Mouse (Mus musculus) hindbrain, embryonic 12.5 days (tissue): ENCODE results near the gene Mrpl55. TPM values are rescaled to one million over a fixed set of nuclear protein-coding genes. Genes with fewer than 3 reads are reported as not detected.
A peak's percentile ranks its signal among the peaks of the same experiment; 100 is the strongest.
"Not testable (repeated sequence)": the region's sequence is repeated elsewhere in the genome, so short reads cannot be mapped to it uniquely, and the experiment has no call there.

Experiments used
- ATAC-seq: fragments of 200-750 bp; cut with Nextera tagmentation; 2 replicates; pipeline ENCODE4 v1.8.0; 2017; ENCODE audit warnings: moderate TSS enrichment; ENCODE audit not compliant: low FRiP score
- H3K27ac ChIP-seq: fragments of 300-500 bp; sonication (generic); 2 replicates; pipeline ENCODE4 v1.5.1; 2016; ENCODE audit warnings: mild to moderate bottlenecking
- H3K27me3 ChIP-seq: fragments of 300-500 bp; sonication (generic); 2 replicates; pipeline ENCODE4 v1.6.1; 2016; ENCODE audit warnings: mild to moderate bottlenecking
- H3K36me3 ChIP-seq: fragments of 300-500 bp; sonication (generic); 2 replicates; pipeline ENCODE4 v1.6.1; 2016; ENCODE audit warnings: mild to moderate bottlenecking
- H3K4me1 ChIP-seq: fragments of 300-500 bp; sonication (generic); 2 replicates; pipeline ENCODE4 v1.6.1; 2016
- H3K4me2 ChIP-seq: fragments of 300-500 bp; sonication (generic); replicated peaks from 2 replicates; pipeline ENCODE4 v1.6.1; 2016; ENCODE audit warnings: mild to moderate bottlenecking
- H3K4me3 ChIP-seq: fragments of 300-500 bp; sonication (generic); 2 replicates; pipeline ENCODE4 v1.5.1; 2016; ENCODE audit warnings: mild to moderate bottlenecking
- H3K9ac ChIP-seq: fragments of 300-500 bp; sonication (generic); 2 replicates; pipeline ENCODE4 v1.6.1; 2016; ENCODE audit warnings: mild to moderate bottlenecking, moderate library complexity
- H3K9me3 ChIP-seq: fragments of 300-500 bp; sonication (generic); replicated peaks from 2 replicates; pipeline ENCODE4 v1.6.1; 2016; ENCODE audit warnings: mild to moderate bottlenecking
- WGBS: fragments of 180-500 bp; shearing (Covaris S2); methylation state at CpG from one replicate; pipeline ENCODE4 v1.1.7; 2016; 5-methylcytosine and 5-hydroxymethylcytosine counted together
- polyA plus RNA-seq: library from polyadenylated mRNA; unstranded; fragments of >200 nt; fragmentation: Nextera tagmentation; extraction: Ambion mirVana; gene quantifications from 2 replicates; pipeline ENCODE4 v1.2.1, GENCODE M21; 2016

Gene Mrpl55
- polyA plus RNA-seq, 1 experiment from 2014 or later: 84.6 TPM

- no peaks in the 10 kb centered on the region for H3K27me3 ChIP-seq
- WGBS: 1% methylated on average over 65 of the region's 67 CpGs
- H3K9me3 ChIP-seq: no peaks in the 10 kb centered on the region
- peak; percentile 85 for ATAC-seq
- H3K4me1 ChIP-seq: peaks cover 26% of the 10 kb centered on the region
- peak within 1 kb of the TSS; percentile 92 for H3K27ac ChIP-seq
- H3K4me2 ChIP-seq: peak within 1 kb of the TSS; percentile 87
- peak within 1 kb of the TSS; percentile 89 for H3K4me3 ChIP-seq
- peak within 1 kb of the TSS; percentile 85 for H3K9ac ChIP-seq
- H3K36me3 ChIP-seq: peaks cover 58% of the 10 kb centered on the region
These were observed 6.0 kb downstream of the Mrpl55 start, which contains the start of gene 2310033P09Rik for GRCm38 (mm10) chr11:59208153-59208831. Gene 2310033P09Rik, plus strand, starts transcription at chr11:59208321.

GRCm38 (mm10) chr11:59209003-59209441 lies 6.7 kb downstream of the Mrpl55 start:
- Histone ChIP-seq H3K27me3 (no peaks in the 10 kb centered on the region), H3K9me3 (no peaks in the 10 kb centered on the region), H3K4me2 (peak overlapping the region; percentile 87), H3K36me3 (peaks cover 58% of the 10 kb centered on the region), H3K4me1 (peaks cover 26% of the 10 kb centered on the region), H3K9ac (peak overlapping the region; percentile 85), H3K27ac (peak overlapping the region; percentile 92), H3K4me3 (peak overlapping the region; percentile 89)
- 12% methylated on average over 18 of the region's 18 CpGs for WGBS
- peak; percentile 48 for ATAC-seq

DNA sequence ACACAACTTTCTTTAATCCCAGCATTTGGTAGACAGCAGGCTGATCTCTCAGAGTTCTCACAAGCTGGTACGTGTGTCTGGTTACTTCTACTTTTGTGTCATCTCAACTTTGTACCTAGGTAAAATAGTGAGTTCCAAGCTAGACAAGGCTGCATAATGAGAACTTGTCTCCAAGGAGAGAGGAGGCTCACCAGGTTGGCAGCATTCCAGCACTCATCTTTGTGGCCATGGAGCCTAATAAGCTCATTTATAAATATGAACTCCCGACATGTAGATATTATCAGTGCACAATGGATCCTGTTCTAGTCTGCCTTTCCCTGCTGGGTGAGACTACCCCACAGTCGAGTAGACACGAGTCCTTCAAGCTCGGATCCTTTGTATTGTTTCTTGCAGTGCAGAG lies 7.3 kb downstream of the Mrpl55 start:
- H3K36me3 ChIP-seq: peaks cover 53% of the 10 kb centered on the region
- peak overlapping the region; percentile 87 for H3K4me2 ChIP-seq
- no peaks in the 10 kb centered on the region for H3K27me3 ChIP-seq
- no peaks in the 10 kb centered on the region for H3K9me3 ChIP-seq
- H3K4me1 ChIP-seq: peaks cover 26% of the 10 kb centered on the region
- no peak overlapping the region for H3K9ac ChIP-seq
- no peak for ATAC-seq
- 70% methylated on average over 5 of the region's 5 CpGs for WGBS
- H3K4me3 ChIP-seq: peak overlapping the region; percentile 89; the same call in 1 of the 2 replicates
- peak overlapping the region; percentile 92; the same call in 1 of the 2 replicates for H3K27ac ChIP-seq

GRCm38 (mm10) chr11:59210020-59210419 lies 7.7 kb downstream of the Mrpl55 start:
- Histone ChIP-seq H3K4me2 (no peak overlapping the region), H3K4me1 (peaks cover 26% of the 10 kb centered on the region), H3K4me3 (no peak overlapping the region), H3K9ac (no peak overlapping the region), H3K36me3 (peaks cover 51% of the 10 kb centered on the region), H3K9me3 (no peaks in the 10 kb centered on the region), H3K27me3 (no peaks in the 10 kb centered on the region), H3K27ac (no peak overlapping the region)
- ATAC-seq: no peak
- 85% methylated on average over 4 of the region's 4 CpGs for WGBS

DNA sequence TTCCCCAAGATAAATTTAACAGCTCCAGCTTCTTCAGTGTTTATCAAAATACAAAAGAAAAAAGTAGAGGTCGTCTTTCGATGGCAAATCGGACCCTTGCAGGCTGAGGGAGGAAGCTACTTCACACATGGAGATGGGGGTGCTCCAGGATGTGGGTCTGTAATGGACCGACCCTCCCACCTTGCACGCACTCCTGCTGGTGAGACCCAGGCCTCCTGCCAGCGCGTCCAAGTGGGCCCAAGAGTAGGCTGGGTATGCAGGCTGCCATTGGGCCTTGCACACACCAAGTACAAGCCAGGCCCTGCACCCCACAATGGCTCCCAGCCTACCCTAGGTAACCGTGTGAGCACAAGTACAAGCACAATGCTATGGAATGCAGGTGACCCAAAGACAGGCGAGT lies 9.3 kb downstream of the Mrpl55 start:
- not testable (repeated sequence) for H3K9ac ChIP-seq, ATAC-seq, H3K4me3 ChIP-seq, H3K4me2 ChIP-seq, H3K9me3 ChIP-seq, H3K27me3 ChIP-seq, H3K27ac ChIP-seq
- peaks cover 35% of the 10 kb centered on the region for H3K36me3 ChIP-seq
- peaks cover 26% of the 10 kb centered on the region for H3K4me1 ChIP-seq
- 94% methylated on average over 9 of the region's 9 CpGs for WGBS

DNA sequence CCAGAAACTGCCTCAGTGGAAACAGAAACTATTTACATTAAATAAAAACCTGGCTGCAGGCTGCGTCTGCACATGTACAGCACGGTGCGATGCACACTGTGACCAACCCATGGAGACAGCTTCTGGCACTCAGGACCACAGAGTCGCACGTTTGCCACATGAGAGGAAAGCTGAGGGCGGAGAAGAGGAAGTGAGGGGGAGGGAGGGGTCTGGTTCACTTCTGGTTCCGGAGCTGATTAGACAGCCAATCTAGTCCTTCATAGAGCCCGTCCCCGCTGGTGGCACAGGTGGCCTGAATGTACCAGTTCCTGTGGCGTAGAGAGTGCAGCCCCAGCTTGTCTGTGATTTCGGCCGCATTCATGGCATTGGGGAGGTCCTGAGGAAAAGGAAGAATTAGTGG lies 10.0 kb downstream of the Mrpl55 start:
- H3K9ac ChIP-seq, H3K4me2 ChIP-seq, H3K9me3 ChIP-seq, H3K27ac ChIP-seq, ATAC-seq, H3K4me3 ChIP-seq, H3K27me3 ChIP-seq: not testable (repeated sequence)
- WGBS: 85% methylated on average over 12 of the region's 12 CpGs
- Histone ChIP-seq H3K36me3 (peaks cover 32% of the 10 kb centered on the region), H3K4me1 (peaks cover 26% of the 10 kb centered on the region)

GRCm38 (mm10) chr11:59212892-59213494 lies 10.7 kb downstream of the Mrpl55 start:
- WGBS: 96% methylated on average over 12 of the region's 12 CpGs
- peaks cover 21% of the 10 kb centered on the region for H3K4me1 ChIP-seq
- no peak for ATAC-seq
- H3K4me2 ChIP-seq: no peak overlapping the region
- no peak overlapping the region for H3K9ac ChIP-seq
- H3K36me3 ChIP-seq: peaks cover 34% of the 10 kb centered on the region
- H3K27ac ChIP-seq: no peak overlapping the region
- H3K27me3 ChIP-seq: no peaks in the 10 kb centered on the region
- H3K4me3 ChIP-seq: no peak overlapping the region
- no peaks in the 10 kb centered on the region for H3K9me3 ChIP-seq

DNA sequence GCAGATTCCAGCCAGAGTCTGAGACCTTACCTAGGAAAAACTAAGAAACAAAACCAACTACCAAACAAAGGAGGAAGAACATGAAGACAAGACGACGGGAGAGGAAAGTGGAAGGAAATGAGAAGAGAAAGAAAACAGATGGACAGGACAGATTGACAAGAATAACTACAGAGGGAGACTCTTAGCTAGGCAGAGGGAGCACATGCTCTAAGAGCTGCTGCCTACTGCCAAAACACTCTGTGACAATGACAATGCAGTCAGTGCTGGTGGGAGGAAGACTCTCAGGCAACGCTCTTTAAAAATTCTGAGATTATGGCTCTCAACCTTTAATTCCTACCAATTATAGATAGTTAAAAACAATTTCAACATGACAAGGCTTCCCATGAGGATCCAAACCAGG lies 14.7 kb downstream of the Mrpl55 start:
- no peak overlapping the region for H3K4me2 ChIP-seq
- ATAC-seq: no peak
- H3K36me3 ChIP-seq: peaks cover 24% of the 10 kb centered on the region
- peaks cover 6% of the 10 kb centered on the region; the same call in 1 of the 2 replicates for H3K4me1 ChIP-seq
- no peaks in the 10 kb centered on the region for H3K9me3 ChIP-seq
- WGBS: 91% methylated on average over 3 of the region's 3 CpGs
- no peak overlapping the region for H3K9ac ChIP-seq
- H3K27ac ChIP-seq: no peak overlapping the region
- no peak overlapping the region for H3K4me3 ChIP-seq
- no peaks in the 10 kb centered on the region for H3K27me3 ChIP-seq

DNA sequence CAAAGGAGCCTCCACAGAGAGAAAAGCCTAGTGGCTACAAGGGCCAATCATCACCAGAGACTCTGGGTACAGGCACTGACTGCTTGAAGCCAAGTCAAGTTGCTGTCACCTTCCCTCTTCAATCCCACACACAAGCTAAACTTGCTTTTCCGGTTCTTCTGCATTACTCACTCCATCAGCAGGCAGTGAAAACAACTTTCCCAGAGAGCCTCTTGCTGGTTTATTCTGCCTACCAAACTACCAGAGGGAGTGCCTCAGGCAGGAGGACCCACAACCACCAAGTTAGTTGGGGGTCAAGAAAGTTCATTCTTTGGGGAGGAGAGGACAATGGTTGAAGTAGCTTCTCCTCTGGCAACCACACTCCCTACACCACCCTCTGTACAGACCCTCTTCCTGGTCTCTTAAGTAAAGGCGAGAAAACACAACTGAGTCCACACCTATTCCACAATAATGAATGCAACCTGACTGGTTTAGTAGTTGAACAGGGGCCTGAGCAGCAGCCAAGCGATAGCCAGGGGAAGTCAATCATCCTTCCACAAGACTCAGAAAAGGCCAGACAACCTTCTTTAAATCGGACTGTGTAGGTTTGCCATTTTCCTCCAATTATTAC lies 16.2 kb downstream of the Mrpl55 start:
- H3K9ac ChIP-seq: no peak overlapping the region
- H3K27me3 ChIP-seq: no peaks in the 10 kb centered on the region
- no peak overlapping the region for H3K27ac ChIP-seq
- H3K36me3 ChIP-seq: peaks cover 16% of the 10 kb centered on the region
- no peaks in the 10 kb centered on the region for H3K9me3 ChIP-seq
- H3K4me3 ChIP-seq: no peak overlapping the region
- no peak for ATAC-seq
- 86% methylated on average over 4 of the region's 4 CpGs for WGBS
- H3K4me1 ChIP-seq: peaks cover 6% of the 10 kb centered on the region
- H3K4me2 ChIP-seq: no peak overlapping the region

DNA sequence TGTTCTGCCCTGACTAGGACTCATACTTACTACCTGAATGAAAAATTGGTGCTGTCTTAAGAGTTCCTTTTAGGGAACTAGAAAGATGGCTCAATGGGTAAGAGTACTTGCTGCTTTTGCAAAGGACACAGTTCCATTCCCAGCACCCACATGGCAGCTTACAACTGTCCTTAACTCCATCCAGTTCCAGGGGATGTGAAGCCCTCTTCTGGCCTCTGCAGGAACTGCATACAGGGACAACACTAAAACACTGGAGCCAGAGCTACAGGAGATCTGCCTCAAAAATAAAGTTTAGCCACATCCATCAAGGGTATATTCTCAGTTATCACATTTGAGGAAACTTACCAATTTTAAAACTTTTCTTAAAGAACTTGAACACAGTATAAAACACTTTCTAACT lies 16.8 kb downstream of the Mrpl55 start:
- Histone ChIP-seq H3K4me1 (peaks cover 6% of the 10 kb centered on the region), H3K9me3 (no peaks in the 10 kb centered on the region), H3K27ac (no peak overlapping the region), H3K9ac (no peak overlapping the region), H3K27me3 (no peaks in the 10 kb centered on the region), H3K4me3 (no peak overlapping the region), H3K36me3 (peaks cover 19% of the 10 kb centered on the region), H3K4me2 (no peak overlapping the region)
- no peak for ATAC-seq

DNA sequence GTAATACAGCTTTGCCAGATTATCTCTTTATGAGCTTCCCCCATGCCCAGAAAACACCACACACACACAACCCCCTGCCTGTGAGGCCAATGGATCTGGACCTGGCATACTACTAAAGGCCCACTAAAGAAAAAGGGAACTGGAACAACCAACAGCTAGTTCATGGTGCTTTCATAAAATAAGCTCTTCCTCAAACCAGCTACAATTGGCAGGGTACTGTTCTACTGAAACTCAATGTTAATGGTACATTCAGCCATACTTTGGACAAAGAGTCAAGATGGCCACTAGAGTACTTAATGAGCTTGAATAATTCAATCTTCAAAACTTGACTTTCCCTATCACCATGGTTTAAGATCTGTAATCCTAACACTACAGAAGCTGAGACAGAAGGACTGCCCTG lies 19.3 kb downstream of the Mrpl55 start:
- H3K27ac ChIP-seq: no peak overlapping the region
- no peak overlapping the region for H3K4me2 ChIP-seq
- peaks cover 19% of the 10 kb centered on the region for H3K36me3 ChIP-seq
- peaks cover 27% of the 10 kb centered on the region for H3K4me1 ChIP-seq
- no peak overlapping the region for H3K9ac ChIP-seq
- H3K9me3 ChIP-seq: no peaks in the 10 kb centered on the region
- H3K4me3 ChIP-seq: no peak overlapping the region
- no peaks in the 10 kb centered on the region for H3K27me3 ChIP-seq
- ATAC-seq: no peak

- H3K4me2 ChIP-seq: no peak overlapping the region
- 94% methylated on average over 4 of the region's 4 CpGs for WGBS
These were observed 20.0 kb downstream of the Mrpl55 start for GRCm38 (mm10) chr11:59222306-59222705.

More at GRCm38 (mm10) chr11:59222306-59222705, 20.0 kb downstream of the Mrpl55 start:
- ATAC-seq: no peak
- H3K9ac ChIP-seq: no peak overlapping the region
- no peaks in the 10 kb centered on the region for H3K27me3 ChIP-seq
- peaks cover 19% of the 10 kb centered on the region for H3K36me3 ChIP-seq
- H3K27ac ChIP-seq: no peak overlapping the region
- peaks cover 33% of the 10 kb centered on the region for H3K4me1 ChIP-seq
- H3K9me3 ChIP-seq: no peaks in the 10 kb centered on the region
- no peak overlapping the region for H3K4me3 ChIP-seq
